Mouse (Mus musculus) ES-E14 (cell line): ENCODE results near the gene Fndc1. TPM values are rescaled to one million over a fixed set of nuclear protein-coding genes. Genes with fewer than 3 reads are reported as not detected.
A peak's percentile ranks its signal among the peaks of the same experiment; 100 is the strongest.

Experiments used
- DNase-seq: peaks from one replicate; pipeline ENCODE4 v3.0.0-alpha.2; 2013; ENCODE audit warnings: low read depth, low spot score
- H3K27ac ChIP-seq: 2 replicates; pipeline ENCODE4 v1.5.1; 2012; ENCODE audit warnings: low read depth, mild to moderate bottlenecking, low read length, moderate library complexity, mixed read lengths; ENCODE audit not compliant: poor library complexity, insufficient read depth, severe bottlenecking
- H3K36me3 ChIP-seq: 2 replicates; pipeline ENCODE4 v1.6.1; 2012; ENCODE audit warnings: mild to moderate bottlenecking, low read length, moderate library complexity, mixed read lengths; ENCODE audit not compliant: control insufficient read depth, poor library complexity, insufficient read depth, severe bottlenecking
- H3K4me1 ChIP-seq, 2 experiments: fragments of 150-350 bp in 1 of 2; sonication (generic) in 1 of 2; 2 replicates each; pipeline ENCODE4 v1.6.1; 2012; ENCODE audit warnings: low read length in 2 of 2, mild to moderate bottlenecking in 1 of 2, mixed read lengths in 1 of 2; ENCODE audit not compliant: control insufficient read depth in 2 of 2, insufficient read depth in 2 of 2, poor library complexity in 1 of 2
- H3K4me3 ChIP-seq, 2 experiments: fragments of 150-350 bp in 1 of 2; sonication (generic) in 1 of 2; 2 replicates each; pipeline ENCODE4 v1.5.1; 2012; ENCODE audit warnings: low read length in 2 of 2, low read depth in 1 of 2, mild to moderate bottlenecking in 1 of 2, mixed read lengths in 1 of 2; ENCODE audit not compliant: insufficient read depth in 1 of 2, poor library complexity in 1 of 2, severe bottlenecking in 1 of 2
- H3K9ac ChIP-seq: 2 replicates; pipeline ENCODE4 v1.6.1; 2012; ENCODE audit warnings: low read depth, mild to moderate bottlenecking, low read length, mixed read lengths; ENCODE audit not compliant: poor library complexity, insufficient read depth, severe bottlenecking
- H3K9me3 ChIP-seq: fragments of 150-350 bp; sonication (generic); 2 replicates; pipeline ENCODE4 v1.6.1; 2012; ENCODE audit warnings: low read depth, mild to moderate bottlenecking, low read length; ENCODE audit not compliant: control insufficient read depth, insufficient read depth
- CHD2 ChIP-seq: IDR thresholded peaks from 2 replicates; pipeline ENCODE4 v1.6.1; 2014; ENCODE audit warnings: mild to moderate bottlenecking, low read depth, low read length, inconsistent platforms
- HCFC1 ChIP-seq: IDR thresholded peaks from 2 replicates; pipeline ENCODE4 v1.6.1; 2012; ENCODE audit warnings: low read length, inconsistent platforms, borderline replicate concordance; ENCODE audit not compliant: insufficient read depth
- MAFK ChIP-seq: IDR thresholded peaks from 2 replicates; pipeline ENCODE4 v1.6.1; 2014; ENCODE audit warnings: mild to moderate bottlenecking, low read depth, low read length, inconsistent platforms; ENCODE audit not compliant: insufficient read depth
- ZC3H11A ChIP-seq: IDR thresholded peaks from 2 replicates; pipeline ENCODE4 v1.6.1; 2012; ENCODE audit warnings: low read depth, mild to moderate bottlenecking, inconsistent platforms, low read length, borderline replicate concordance
- ZNF384 ChIP-seq: IDR thresholded peaks from 2 replicates; pipeline ENCODE4 v1.6.1; 2012; ENCODE audit warnings: low read depth, low read length, inconsistent platforms
- in situ Hi-C, 2 experiments: fragments of 600-800 bp; cut with MboI; formaldehyde crosslinking; loops; one replicate each; pipeline ENCODE4 v1.15.1; 2025; ENCODE audit warnings: low sequenced_read_pairs in 2 of 2, inconsistent platforms in 1 of 2; ENCODE audit not compliant: unreplicated experiment in 2 of 2
- total RNA-seq: library from RNA; depleted of rRNA; stranded (reverse); fragments of 300-350 nt; gene quantifications from 2 replicates; pipeline ENCODE4 v1.2.3, GENCODE M21; 2012

Gene Fndc1
- total RNA-seq, 1 experiment, result 1.3 TPM

DNA sequence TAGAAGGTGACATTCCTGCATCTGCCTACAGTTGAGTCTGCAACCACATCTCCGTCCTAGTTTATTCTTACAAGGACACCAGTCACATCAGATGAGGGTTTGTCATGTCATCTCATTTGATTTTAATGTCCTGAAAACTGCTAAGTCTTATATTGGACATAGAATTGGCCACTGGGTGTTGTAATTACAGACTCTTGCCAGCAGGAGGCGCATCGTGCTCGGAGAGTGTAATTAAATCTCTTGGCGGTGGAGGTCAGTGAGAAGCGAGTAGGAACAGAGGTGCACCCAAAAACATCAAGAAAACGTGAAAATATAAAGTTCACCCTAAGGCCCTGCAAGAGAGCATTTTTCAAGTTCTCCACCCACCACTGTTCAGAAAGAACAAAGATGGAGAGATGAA lies 37.6 kb upstream of the Fndc1 start:
- no peak overlapping the region for H3K27ac ChIP-seq
- no peaks in the 10 kb centered on the region for H3K4me1 ChIP-seq
- DNase-seq, result peak; percentile 42
- H3K9ac ChIP-seq, result no peak overlapping the region
- no peaks in the 10 kb centered on the region for H3K9me3 ChIP-seq
- no peak overlapping the region for H3K4me3 ChIP-seq
- in situ Hi-C loops, result no loop called here
- no peaks in the 10 kb centered on the region for H3K36me3 ChIP-seq
- no peak for TF ChIP-seq ZNF384
- no peak for TF ChIP-seq ZC3H11A
- TF ChIP-seq MAFK, result no peak
- TF ChIP-seq CHD2, result no peak
- no peak for TF ChIP-seq HCFC1

DNA sequence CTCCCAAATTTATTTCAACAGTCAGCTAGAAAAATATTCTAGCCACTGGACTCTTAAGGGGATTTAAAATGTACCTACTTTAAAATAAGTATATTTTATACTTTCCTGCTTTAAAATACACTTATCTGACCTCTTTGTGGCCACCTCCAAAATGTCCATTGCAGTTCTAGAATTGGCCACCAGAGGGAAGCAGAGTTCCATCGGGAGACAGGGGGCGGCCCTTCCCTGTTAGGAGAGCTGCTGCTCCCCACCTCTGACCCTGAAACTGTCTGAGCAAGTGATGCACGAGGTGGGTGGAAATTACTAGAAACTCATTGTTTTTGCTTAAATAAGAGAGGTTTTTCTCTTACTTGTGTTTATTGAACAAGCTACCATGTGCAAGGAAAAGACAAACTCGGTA lies 36.6 kb upstream of the Fndc1 start:
- peak; percentile 38 for DNase-seq
- Histone ChIP-seq H3K9ac (no peak overlapping the region), H3K9me3 (no peaks in the 10 kb centered on the region), H3K27ac (no peak overlapping the region), H3K4me1 (no peaks in the 10 kb centered on the region), H3K4me3 (no peak overlapping the region), H3K36me3 (no peaks in the 10 kb centered on the region)
- in situ Hi-C loops, result no loop called here
- TF ChIP-seq ZC3H11A (peak; percentile 54; the same call in 1 of the 2 replicates), MAFK (no peak)

DNA sequence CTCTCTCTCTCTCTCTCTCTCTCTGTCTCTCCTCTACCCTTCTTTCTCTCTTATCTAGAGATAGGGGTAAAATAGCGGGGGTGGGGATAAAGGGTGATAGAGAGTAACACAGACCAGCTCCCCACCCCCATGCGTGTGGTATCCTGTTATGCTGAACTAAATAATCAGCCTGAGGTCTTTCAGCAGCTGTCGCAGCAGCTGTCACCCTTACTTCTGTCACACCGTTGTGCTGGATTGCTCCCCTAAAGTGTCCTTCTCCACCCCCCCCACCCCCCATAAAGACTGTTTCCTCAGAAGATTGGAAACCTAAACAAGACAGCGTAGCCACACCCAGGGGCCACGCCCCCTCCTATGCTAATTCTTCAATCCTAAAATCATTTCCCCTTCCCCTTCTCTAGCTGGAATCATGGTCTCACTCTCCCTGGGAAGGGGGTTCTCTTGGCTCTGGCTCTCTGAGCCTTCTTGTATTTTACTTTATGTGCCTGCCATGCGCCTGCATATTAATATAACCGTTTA lies 33.8 kb upstream of the Fndc1 start:
- Histone ChIP-seq H3K9ac (no peak overlapping the region), H3K9me3 (no peaks in the 10 kb centered on the region), H3K4me3 (no peak overlapping the region), H3K36me3 (no peaks in the 10 kb centered on the region), H3K4me1 (no peaks in the 10 kb centered on the region), H3K27ac (no peak overlapping the region)
- TF ChIP-seq ZC3H11A (no peak), MAFK (no peak), ZNF384 (no peak), HCFC1 (no peak), CHD2 (no peak)
- in situ Hi-C loops, result no loop called here
- DNase-seq, result no peak

DNA sequence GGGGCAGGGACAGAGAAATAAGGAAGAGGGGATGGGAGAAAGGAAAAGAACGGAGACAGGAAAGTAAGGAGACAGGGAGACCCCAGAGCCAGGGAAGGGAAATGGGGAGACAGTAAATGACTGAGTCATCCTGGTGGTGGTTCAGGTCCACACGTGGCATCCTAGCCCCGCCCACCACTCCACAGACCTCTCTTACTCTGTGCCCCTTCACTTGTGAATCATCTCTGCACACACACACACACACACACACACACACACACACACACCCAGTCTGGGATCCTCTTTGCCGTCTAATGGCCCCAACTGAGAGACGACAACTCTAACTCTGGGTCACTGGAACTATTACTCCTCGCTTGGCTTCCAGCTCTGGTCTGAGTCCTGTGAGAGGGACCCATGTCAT lies 30.6 kb upstream of the Fndc1 start:
- no peak overlapping the region for H3K27ac ChIP-seq
- no peaks in the 10 kb centered on the region for H3K36me3 ChIP-seq
- no peak overlapping the region for H3K9ac ChIP-seq
- no peaks in the 10 kb centered on the region for H3K4me1 ChIP-seq
- no peak overlapping the region for H3K4me3 ChIP-seq
- DNase-seq, result no peak
- H3K9me3 ChIP-seq, result no peaks in the 10 kb centered on the region; the same call in 1 of the 2 replicates
- TF ChIP-seq ZC3H11A (no peak), ZNF384 (no peak), HCFC1 (no peak), CHD2 (no peak), MAFK (no peak)
- in situ Hi-C loops, result no loop called here

DNA sequence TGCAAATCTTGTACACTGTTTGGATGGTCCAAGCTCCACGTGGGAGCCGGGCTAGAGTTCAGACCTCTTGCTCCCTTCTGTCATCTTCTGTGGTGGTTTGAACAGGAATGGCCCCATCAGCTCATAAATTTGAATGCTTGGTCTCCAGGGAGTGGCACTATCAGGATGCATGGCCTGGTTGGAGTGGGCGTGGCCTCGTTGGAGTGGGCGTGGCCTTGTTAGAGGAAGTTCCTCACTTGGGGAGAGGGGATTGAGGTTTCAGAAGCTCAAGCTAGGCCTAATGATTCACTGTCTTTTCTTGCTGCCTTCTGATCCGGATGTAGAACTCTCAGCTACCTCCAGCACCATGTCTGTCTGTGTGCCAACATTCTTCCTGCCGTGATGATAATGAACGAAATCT lies 28.7 kb upstream of the Fndc1 start:
- TF ChIP-seq CHD2, result no peak
- no peak for TF ChIP-seq HCFC1
- no peak for TF ChIP-seq ZNF384
- TF ChIP-seq MAFK, result no peak
- no peak for TF ChIP-seq ZC3H11A
- Histone ChIP-seq H3K4me3 (no peak overlapping the region), H3K4me1 (no peaks in the 10 kb centered on the region), H3K27ac (no peak overlapping the region), H3K9ac (no peak overlapping the region), H3K9me3 (no peaks in the 10 kb centered on the region; the same call in 1 of the 2 replicates), H3K36me3 (no peaks in the 10 kb centered on the region)
- in situ Hi-C loops, result no loop called here
- no peak for DNase-seq
